Mouse (Mus musculus): Measurements from ENCODE around the gene Bco2.

GRCm38 (mm10) chr9:50500974-50501501, 53.9 kb downstream of the Bco2 start:
- TF ChIP-seq MAZ (IDR thresholded peaks at IDR 0.05; ENCODE audit: low read depth, low read length) (no peak), HCFC1 (IDR thresholded peaks at IDR 0.05; ENCODE audit: low read depth, low read length) (no peak), GATA1 (IDR thresholded peaks at IDR 0.05; ENCODE audit: low read depth, low read length) (0 out of 2 replicates have a peak, but pooled peaks have one; percentile 15)

All from MEL (cell line).